ENCODE assay signal across 9 mouse cellular contexts in the genomic region with DNA sequence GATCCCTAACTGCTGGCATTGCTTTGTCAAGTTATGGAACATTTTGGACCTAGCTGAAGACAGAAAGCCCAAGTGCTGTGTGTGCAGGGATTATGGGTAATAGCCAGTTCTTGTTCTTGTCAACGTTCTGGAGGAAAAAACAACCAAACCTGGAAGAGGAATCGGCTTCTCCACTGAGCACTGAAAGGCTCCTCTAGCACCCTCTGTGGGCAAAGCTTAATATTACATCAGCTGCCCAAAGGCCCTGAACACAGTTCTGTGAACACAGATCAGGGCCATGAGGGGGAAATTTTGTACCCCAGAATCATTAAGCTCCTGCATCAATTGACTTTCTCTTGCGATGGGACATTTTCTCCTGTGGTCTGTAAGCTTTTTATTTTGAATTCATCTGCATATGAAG.
A peak's percentile ranks its signal among the peaks of the same experiment; 100 is the strongest.
DNase-seq lines count a peak whose midpoint lies in the region; ATAC-seq lines count a peak whose summit lies in the region.
"Had no signal": no experiment of that assay in that cellular context is flagged by ENCODE, and none has a peak within 500 bp of the region (broad histone marks: within the 10 kb centered on the region; RNA-seq: fewer than 3 reads in every experiment).

No protein-coding gene starts in this region.

- DNase-seq in heart, postnatal 4 days: peak; percentile 50
- DNase-seq in ovary, postnatal 14 days (ENCODE audit: low spot score): peak; percentile 13
- DNase-seq in ovary, postnatal 10 days (ENCODE audit: low spot score): no peak
- peak; percentile 31 for DNase-seq in brain, adult 2 months (ENCODE audit: low read depth, low spot score)
- no peak for DNase-seq in yolk sac, embryonic 10.5 days (ENCODE audit: low spot score)
- DNase-seq: liver, embryonic 13.5 days had no signal

- H3K4me2 ChIP-seq in heart, embryonic 11.5 days: no peak overlapping the region
- H3K4me2 ChIP-seq: heart, embryonic 13.5 days; liver, embryonic 13.5 days had no signal

- WGBS in heart, embryonic 11.5 days (ENCODE audit: insufficient replicate concordance): 47% methylated on average over 3 of the region's 3 CpGs

- peaks cover 5% of the 10 kb centered on the region for H3K9me3 ChIP-seq in heart, embryonic 11.5 days (replicated peaks; ENCODE audit: control insufficient read depth, low read length)
- H3K9me3 ChIP-seq: liver, embryonic 13.5 days had no signal

- H3K27ac ChIP-seq in heart, embryonic 11.5 days (ENCODE audit: low read depth, low read length): no peak overlapping the region
- H3K27ac ChIP-seq: heart, embryonic 13.5 days; liver, embryonic 13.5 days had no signal

- no peaks in the 10 kb centered on the region for H3K36me3 ChIP-seq in heart, embryonic 11.5 days (ENCODE audit: control insufficient read depth, insufficient read depth, low read length)
- H3K36me3 ChIP-seq: liver, embryonic 13.5 days had no signal

- H3K4me3 ChIP-seq in heart, embryonic 11.5 days (ENCODE audit: low read depth, low read length): no peak overlapping the region
- H3K4me3 ChIP-seq: heart, embryonic 13.5 days; liver, embryonic 13.5 days had no signal

- ATAC-seq in heart, embryonic 11.5 days (replicated peaks; ENCODE audit: insufficient number of reproducible peaks, low FRiP score, low TSS enrichment): no peak
- peak; percentile 65; the same call in 1 of the 2 replicates for ATAC-seq in megakaryocyte-erythroid progenitor cell, adult 5-6 weeks (replicated peaks; ENCODE audit: low FRiP score, low TSS enrichment, poor library complexity, severe bottlenecking)

- no peaks in the 10 kb centered on the region for H3K27me3 ChIP-seq in heart, embryonic 11.5 days (ENCODE audit: control insufficient read depth, insufficient read depth, low read length)
- H3K27me3 ChIP-seq: heart, embryonic 13.5 days; liver, embryonic 13.5 days had no signal

- no peaks in the 10 kb centered on the region for H3K4me1 ChIP-seq in heart, embryonic 11.5 days (ENCODE audit: control insufficient read depth, insufficient read depth, low read length)
- H3K4me1 ChIP-seq: heart, embryonic 13.5 days; liver, embryonic 13.5 days had no signal

- no peak overlapping the region for H3K9ac ChIP-seq in heart, embryonic 11.5 days (ENCODE audit: low read depth, low read length)
- H3K9ac ChIP-seq: heart, embryonic 13.5 days; liver, embryonic 13.5 days had no signal

Comparison
In these comparisons a context has a peak if more than half of its experiments do, and no peak if none do; other contexts are left out.
1. DNase-seq: peak in heart, postnatal 4 days (single experiment), ovary, postnatal 14 days (single experiment) and brain, adult 2 months (single experiment); none in ovary, postnatal 10 days (single experiment) and yolk sac, embryonic 10.5 days (single experiment).